Mouse (Mus musculus) layer of hippocampus, postnatal 36 days (tissue): ENCODE measurements around the gene Bod1l. TPM values are rescaled to one million over a fixed set of nuclear protein-coding genes. Genes with fewer than 3 reads are reported as not detected.

Experiments used
- DNase-seq, 2 experiments: peaks; one replicate each; pipeline ENCODE4 v3.0.0; 2022
- total RNA-seq, 2 experiments: library from RNA; stranded (reverse); gene quantifications; 2 replicates each; pipeline ENCODE4 v1.2.3; 2021

The Bod1l gene
- 10 to 100 TPM; 38.2 to 41.4 TPM for total RNA-seq

GRCm38 (mm10) chr5:41844147-41844529 is at the start of gene Bod1l:
Gene Bod1l, minus strand, starts transcription at chr5:41844315.
- peak; percentile 97 to 98 for DNase-seq

GRCm38 (mm10) chr5:41893351-41893750 is 49.2 kb upstream of the Bod1l start:
- no peak for DNase-seq

GRCm38 (mm10) chr5:41890871-41891270 is 46.8 kb upstream of the Bod1l start:
- no peak for DNase-seq

GRCm38 (mm10) chr5:41889245-41889849 is 45.2 kb upstream of the Bod1l start:
- DNase-seq = no peak

GRCm38 (mm10) chr5:41888834-41889233 is 44.7 kb upstream of the Bod1l start:
- no peak for DNase-seq

GRCm38 (mm10) chr5:41887738-41888137 is 43.6 kb upstream of the Bod1l start:
- peak; percentile 56 to 75 for DNase-seq

GRCm38 (mm10) chr5:41884563-41884962 is 40.4 kb upstream of the Bod1l start:
- peak in 1 of 2 experiments; percentile 43 for DNase-seq

- no peak for DNase-seq
Observed at GRCm38 (mm10) chr5:41871164-41871563, 27.0 kb upstream of the Bod1l start.

- DNase-seq = no peak
Observed at GRCm38 (mm10) chr5:41855781-41856180, 11.7 kb upstream of the Bod1l start.

- DNase-seq = no peak
Observed at GRCm38 (mm10) chr5:41845558-41845937, 1.4 kb upstream of the Bod1l start.

- DNase-seq = no peak
Observed at GRCm38 (mm10) chr5:41844820-41845557, 874 bp upstream of the Bod1l start.

GRCm38 (mm10) chr5:41843419-41844146 is 532 bp downstream of the Bod1l start:
- no peak for DNase-seq

- DNase-seq = no peak
Observed at GRCm38 (mm10) chr5:41842681-41843080, 1.4 kb downstream of the Bod1l start.

GRCm38 (mm10) chr5:41841735-41842134 is 2.4 kb downstream of the Bod1l start:
- no peak for DNase-seq

- DNase-seq = no peak
Observed at GRCm38 (mm10) chr5:41830100-41830499, 14.0 kb downstream of the Bod1l start.

- no peak for DNase-seq
Observed at GRCm38 (mm10) chr5:41821158-41821557, 23.0 kb downstream of the Bod1l start.

- no peak for DNase-seq
Observed at GRCm38 (mm10) chr5:41820530-41820929, 23.6 kb downstream of the Bod1l start.

- no peak for DNase-seq
Observed at GRCm38 (mm10) chr5:41812516-41812915, 31.6 kb downstream of the Bod1l start.

- DNase-seq = no peak
Observed at GRCm38 (mm10) chr5:41811279-41811678, 32.8 kb downstream of the Bod1l start.

- DNase-seq = no peak
Observed at GRCm38 (mm10) chr5:41807383-41807782, 36.7 kb downstream of the Bod1l start.

GRCm38 (mm10) chr5:41806176-41806575 is 37.9 kb downstream of the Bod1l start:
- no peak for DNase-seq

GRCm38 (mm10) chr5:41805085-41805484 is 39.0 kb downstream of the Bod1l start:
- DNase-seq = no peak

GRCm38 (mm10) chr5:41804643-41805042 is 39.5 kb downstream of the Bod1l start:
- no peak for DNase-seq

- DNase-seq = no peak
Observed at GRCm38 (mm10) chr5:41801622-41802021, 42.5 kb downstream of the Bod1l start.
